Mouse (Mus musculus): Measurements from ENCODE around the gene Dtd1. TPM values are rescaled to one million over a fixed set of nuclear protein-coding genes. Genes with fewer than 3 reads are reported as not detected.

Dtd1 gene
- polyA plus RNA-seq, 1 experiment from 2014 or later = 31.2 TPM

- ATAC-seq (ENCODE audit: insufficient number of reproducible peaks, low FRiP score) = no peak
- 90% methylated on average over 4 of the region's 4 CpGs for WGBS
- H3K36me3 ChIP-seq = no peaks in the 10 kb centered on the region
- peaks cover 11% of the 10 kb centered on the region for H3K4me1 ChIP-seq (replicated peaks)
- no peaks in the 10 kb centered on the region for H3K9me3 ChIP-seq (replicated peaks)
- no peak overlapping the region for H3K27ac ChIP-seq (ENCODE audit: poor library complexity, severe bottlenecking)
- no peaks in the 10 kb centered on the region for H3K27me3 ChIP-seq (replicated peaks)
- no peak overlapping the region for H3K4me3 ChIP-seq
- H3K4me2 ChIP-seq = no peak overlapping the region
- no peak overlapping the region for H3K9ac ChIP-seq
Measured at GRCm38 (mm10) chr2:144641991-144642390, 42.3 kb downstream of the Dtd1 start.

- Histone ChIP-seq H3K9me3 (replicated peaks) (no peaks in the 10 kb centered on the region), H3K27ac (ENCODE audit: poor library complexity, severe bottlenecking) (no peak overlapping the region)
- WGBS = 80% methylated on average over 10 of the region's 10 CpGs
Measured at GRCm38 (mm10) chr2:144646360-144646759, 46.7 kb downstream of the Dtd1 start.

GRCm38 (mm10) chr2:144647151-144647550 lies 47.5 kb downstream of the Dtd1 start:
- no peaks in the 10 kb centered on the region for H3K27me3 ChIP-seq (replicated peaks)
- H3K9me3 ChIP-seq (replicated peaks) = no peaks in the 10 kb centered on the region
- H3K36me3 ChIP-seq = no peaks in the 10 kb centered on the region
- no peak overlapping the region for H3K9ac ChIP-seq
- no peak for ATAC-seq (ENCODE audit: insufficient number of reproducible peaks, low FRiP score)
- H3K4me2 ChIP-seq = no peak overlapping the region
- no peak overlapping the region for H3K27ac ChIP-seq (ENCODE audit: poor library complexity, severe bottlenecking)
- H3K4me3 ChIP-seq = no peak overlapping the region
- peaks cover 6% of the 10 kb centered on the region; the same call in 1 of the 2 replicates for H3K4me1 ChIP-seq (replicated peaks)
- 83% methylated on average over 4 of the region's 4 CpGs for WGBS

More at GRCm38 (mm10) chr2:144646360-144646759, 46.7 kb downstream of the Dtd1 start:
- H3K27me3 ChIP-seq (replicated peaks) = no peaks in the 10 kb centered on the region
- ATAC-seq (ENCODE audit: insufficient number of reproducible peaks, low FRiP score) = no peak
- no peak overlapping the region for H3K4me3 ChIP-seq
- H3K4me2 ChIP-seq = no peak overlapping the region
- no peak overlapping the region for H3K9ac ChIP-seq
- H3K4me1 ChIP-seq (replicated peaks) = peaks cover 6% of the 10 kb centered on the region
- no peaks in the 10 kb centered on the region for H3K36me3 ChIP-seq

GRCm38 (mm10) chr2:144649960-144650359 lies 50.3 kb downstream of the Dtd1 start:
- WGBS = 87% methylated on average over 1 of the region's 1 CpGs
- H3K9me3 ChIP-seq (replicated peaks) = no peaks in the 10 kb centered on the region
- H3K9ac ChIP-seq = no peak overlapping the region
- H3K27me3 ChIP-seq (replicated peaks) = no peaks in the 10 kb centered on the region
- H3K4me1 ChIP-seq (replicated peaks) = no peaks in the 10 kb centered on the region
- no peak overlapping the region for H3K4me3 ChIP-seq
- no peak for ATAC-seq (ENCODE audit: insufficient number of reproducible peaks, low FRiP score)
- no peaks in the 10 kb centered on the region for H3K36me3 ChIP-seq
- H3K4me2 ChIP-seq = no peak overlapping the region
- no peak overlapping the region for H3K27ac ChIP-seq (ENCODE audit: poor library complexity, severe bottlenecking)

- ATAC-seq (ENCODE audit: insufficient number of reproducible peaks, low FRiP score) = no peak
Measured at GRCm38 (mm10) chr2:144652841-144653240, 53.1 kb downstream of the Dtd1 start.

GRCm38 (mm10) chr2:144655307-144655706 lies 55.6 kb downstream of the Dtd1 start:
- H3K4me3 ChIP-seq = no peak overlapping the region
- ATAC-seq (ENCODE audit: insufficient number of reproducible peaks, low FRiP score) = no peak
- no peaks in the 10 kb centered on the region for H3K9me3 ChIP-seq (replicated peaks)
- no peaks in the 10 kb centered on the region for H3K4me1 ChIP-seq (replicated peaks)
- H3K27me3 ChIP-seq (replicated peaks) = no peaks in the 10 kb centered on the region
- WGBS = 85% methylated on average over 3 of the region's 3 CpGs
- H3K4me2 ChIP-seq = no peak overlapping the region
- no peaks in the 10 kb centered on the region for H3K36me3 ChIP-seq
- H3K9ac ChIP-seq = no peak overlapping the region
- no peak overlapping the region for H3K27ac ChIP-seq (ENCODE audit: poor library complexity, severe bottlenecking)

More at GRCm38 (mm10) chr2:144652841-144653240, 53.1 kb downstream of the Dtd1 start:
- no peaks in the 10 kb centered on the region for H3K9me3 ChIP-seq (replicated peaks)
- WGBS = 84% methylated on average over 4 of the region's 4 CpGs
- no peaks in the 10 kb centered on the region for H3K36me3 ChIP-seq
- no peak overlapping the region for H3K4me2 ChIP-seq
- no peak overlapping the region for H3K4me3 ChIP-seq
- H3K27ac ChIP-seq (ENCODE audit: poor library complexity, severe bottlenecking) = no peak overlapping the region
- H3K27me3 ChIP-seq (replicated peaks) = no peaks in the 10 kb centered on the region
- H3K9ac ChIP-seq = no peak overlapping the region
- no peaks in the 10 kb centered on the region for H3K4me1 ChIP-seq (replicated peaks)

GRCm38 (mm10) chr2:144668507-144668906 lies 68.8 kb downstream of the Dtd1 start:
- 0 out of 2 replicates have a peak, but pooled peaks cover 5% of the 10 kb centered on the region for H3K9me3 ChIP-seq (replicated peaks)
- no peaks in the 10 kb centered on the region for H3K4me1 ChIP-seq (replicated peaks)
- ATAC-seq (ENCODE audit: insufficient number of reproducible peaks, low FRiP score) = no peak
- no peaks in the 10 kb centered on the region for H3K27me3 ChIP-seq (replicated peaks)
- no peak overlapping the region for H3K4me3 ChIP-seq
- no peak overlapping the region for H3K9ac ChIP-seq
- no peaks in the 10 kb centered on the region for H3K36me3 ChIP-seq
- no peak overlapping the region for H3K27ac ChIP-seq (ENCODE audit: poor library complexity, severe bottlenecking)
- 67% methylated on average over 4 of the region's 4 CpGs for WGBS
- no peak overlapping the region for H3K4me2 ChIP-seq

- ATAC-seq (ENCODE audit: insufficient number of reproducible peaks, low FRiP score) = no peak
- Histone ChIP-seq H3K9me3 (replicated peaks) (0 out of 2 replicates have a peak, but pooled peaks cover 5% of the 10 kb centered on the region), H3K4me3 (no peak overlapping the region), H3K4me1 (replicated peaks) (no peaks in the 10 kb centered on the region), H3K27ac (ENCODE audit: poor library complexity, severe bottlenecking) (no peak overlapping the region), H3K27me3 (replicated peaks) (no peaks in the 10 kb centered on the region), H3K9ac (no peak overlapping the region), H3K4me2 (no peak overlapping the region), H3K36me3 (no peaks in the 10 kb centered on the region)
- WGBS = 89% methylated on average over 5 of the region's 5 CpGs
Measured at GRCm38 (mm10) chr2:144670289-144670930, 70.7 kb downstream of the Dtd1 start.

- H3K36me3 ChIP-seq = no peaks in the 10 kb centered on the region
- WGBS = 75% methylated on average over 5 of the region's 5 CpGs
- H3K9ac ChIP-seq = no peak overlapping the region
- no peak for ATAC-seq (ENCODE audit: insufficient number of reproducible peaks, low FRiP score)
- H3K4me3 ChIP-seq = no peak overlapping the region
- no peaks in the 10 kb centered on the region for H3K27me3 ChIP-seq (replicated peaks)
- H3K4me2 ChIP-seq = no peak overlapping the region
- peaks cover 17% of the 10 kb centered on the region for H3K4me1 ChIP-seq (replicated peaks)
- H3K27ac ChIP-seq (ENCODE audit: poor library complexity, severe bottlenecking) = no peak overlapping the region
- 0 out of 2 replicates have a peak, but pooled peaks cover 5% of the 10 kb centered on the region for H3K9me3 ChIP-seq (replicated peaks)
Measured at GRCm38 (mm10) chr2:144672397-144672796, 72.7 kb downstream of the Dtd1 start.

- WGBS = 46% methylated on average over 13 of the region's 13 CpGs
- Histone ChIP-seq H3K4me2 (peak overlapping the region; percentile 50), H3K9me3 (replicated peaks) (0 out of 2 replicates have a peak, but pooled peaks cover 4% of the 10 kb centered on the region), H3K4me3 (no peak overlapping the region), H3K9ac (no peak overlapping the region), H3K27me3 (replicated peaks) (no peaks in the 10 kb centered on the region), H3K27ac (ENCODE audit: poor library complexity, severe bottlenecking) (no peak overlapping the region), H3K36me3 (no peaks in the 10 kb centered on the region), H3K4me1 (replicated peaks) (peaks cover 19% of the 10 kb centered on the region)
- peak; percentile 48; the same call in 1 of the 2 replicates for ATAC-seq (ENCODE audit: insufficient number of reproducible peaks, low FRiP score)
Measured at GRCm38 (mm10) chr2:144676546-144677228, 77.0 kb downstream of the Dtd1 start.

- 44% methylated on average over 2 of the region's 2 CpGs for WGBS
- no peak overlapping the region for H3K4me2 ChIP-seq
- H3K4me3 ChIP-seq = no peak overlapping the region
- peaks cover 19% of the 10 kb centered on the region for H3K4me1 ChIP-seq (replicated peaks)
- no peaks in the 10 kb centered on the region for H3K36me3 ChIP-seq
- H3K9me3 ChIP-seq (replicated peaks) = no peaks in the 10 kb centered on the region
- no peak for ATAC-seq (ENCODE audit: insufficient number of reproducible peaks, low FRiP score)
- H3K27me3 ChIP-seq (replicated peaks) = no peaks in the 10 kb centered on the region
- no peak overlapping the region for H3K9ac ChIP-seq
- no peak overlapping the region for H3K27ac ChIP-seq (ENCODE audit: poor library complexity, severe bottlenecking)
Measured at GRCm38 (mm10) chr2:144677229-144677571, 77.5 kb downstream of the Dtd1 start.

Data from heart, embryonic 12.5 days (tissue).